Mouse (Mus musculus) liver (tissue): ENCODE results near the gene Qrich2.
"Not testable (repeated sequence)": the region's sequence is repeated elsewhere in the genome, so short reads cannot be mapped to it uniquely, and the experiment has no call there.

Experiments
- DNase-seq: peaks from one replicate; pipeline ENCODE4 v3.0.0-alpha.2; 2020; ENCODE audit warnings: mixed read lengths

Gene Qrich2

DNA sequence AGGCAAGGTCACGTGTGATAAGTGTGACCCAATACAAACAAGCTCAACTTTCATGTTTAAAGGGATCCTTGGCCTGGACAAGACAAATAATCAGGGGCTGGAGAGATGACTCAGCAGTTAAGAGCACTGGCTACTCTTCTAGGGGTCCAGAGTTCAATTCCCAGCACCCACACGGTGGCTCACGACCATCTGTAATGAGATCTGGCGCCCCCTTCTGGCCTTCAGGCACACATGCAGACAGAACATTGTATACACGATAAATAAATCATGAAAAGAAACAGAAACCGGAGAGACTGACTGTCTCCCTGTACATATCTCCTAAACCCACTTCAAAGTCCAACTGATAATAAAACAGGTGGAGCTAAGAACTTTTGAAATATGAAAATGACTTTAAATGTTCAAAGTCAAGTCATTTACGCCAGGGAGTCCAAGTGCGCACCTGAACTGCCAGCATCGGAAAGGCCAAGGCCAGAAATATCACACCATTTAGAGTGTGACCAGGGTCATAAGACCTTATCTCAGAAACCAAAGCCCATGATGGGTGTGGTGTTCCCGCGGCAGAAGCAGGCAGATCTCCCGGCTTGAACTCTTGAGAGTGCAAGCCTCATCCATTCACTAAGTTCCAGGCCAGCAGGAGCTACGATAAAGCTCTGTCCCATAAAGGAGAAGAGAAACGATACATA is 22.8 kb upstream of the Qrich2 start:
- DNase-seq = peak; percentile 23

- no peak for DNase-seq
Observed at GRCm38 (mm10) chr11:116488207-116488606, 22.2 kb upstream of the Qrich2 start.

GRCm38 (mm10) chr11:116484261-116484660 is 18.2 kb upstream of the Qrich2 start:
- no peak for DNase-seq

DNA sequence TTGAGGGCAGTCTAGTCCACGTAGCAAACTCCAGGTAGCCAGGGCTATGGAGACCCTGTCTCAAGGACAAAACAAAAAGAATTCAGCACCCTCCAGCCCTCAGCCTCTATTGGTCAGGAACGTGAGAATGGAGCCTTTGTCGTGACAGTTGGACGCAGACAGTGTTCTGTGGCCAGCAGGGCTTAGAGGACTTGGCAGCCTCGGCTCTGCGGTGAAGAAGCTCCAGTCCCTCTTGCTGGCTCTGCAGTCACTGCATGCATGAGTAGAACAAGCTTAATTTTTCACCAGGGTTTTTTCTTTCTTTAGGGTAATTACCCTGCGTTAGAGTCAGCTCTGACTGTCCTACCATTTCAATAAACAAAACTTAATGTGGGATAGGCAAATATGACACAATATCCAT is 15.7 kb upstream of the Qrich2 start:
- DNase-seq = no peak

GRCm38 (mm10) chr11:116480975-116481374 is 14.9 kb upstream of the Qrich2 start:
- DNase-seq = no peak

DNA sequence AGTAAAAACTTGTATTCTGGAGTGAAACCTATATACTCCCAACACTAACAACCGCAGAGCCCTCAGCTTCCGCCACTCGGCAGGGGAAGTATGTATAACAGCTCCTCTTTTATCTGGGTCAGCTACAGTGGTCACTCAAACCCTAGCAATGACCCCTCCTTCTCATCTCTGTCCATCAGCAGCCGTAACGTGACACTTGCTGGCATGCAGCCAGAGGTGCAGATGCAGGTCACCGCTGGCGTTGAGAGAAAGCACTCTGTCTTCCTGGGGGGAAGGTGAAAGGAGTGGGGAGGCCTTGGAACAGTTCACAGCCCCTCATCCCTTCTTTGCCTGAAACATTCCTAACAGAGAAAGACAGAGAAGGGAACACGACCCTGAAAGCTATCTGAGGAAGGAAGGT is 13.8 kb upstream of the Qrich2 start:
- peak; percentile 25 for DNase-seq

GRCm38 (mm10) chr11:116478978-116479377 is 12.9 kb upstream of the Qrich2 start:
- DNase-seq = no peak

DNA sequence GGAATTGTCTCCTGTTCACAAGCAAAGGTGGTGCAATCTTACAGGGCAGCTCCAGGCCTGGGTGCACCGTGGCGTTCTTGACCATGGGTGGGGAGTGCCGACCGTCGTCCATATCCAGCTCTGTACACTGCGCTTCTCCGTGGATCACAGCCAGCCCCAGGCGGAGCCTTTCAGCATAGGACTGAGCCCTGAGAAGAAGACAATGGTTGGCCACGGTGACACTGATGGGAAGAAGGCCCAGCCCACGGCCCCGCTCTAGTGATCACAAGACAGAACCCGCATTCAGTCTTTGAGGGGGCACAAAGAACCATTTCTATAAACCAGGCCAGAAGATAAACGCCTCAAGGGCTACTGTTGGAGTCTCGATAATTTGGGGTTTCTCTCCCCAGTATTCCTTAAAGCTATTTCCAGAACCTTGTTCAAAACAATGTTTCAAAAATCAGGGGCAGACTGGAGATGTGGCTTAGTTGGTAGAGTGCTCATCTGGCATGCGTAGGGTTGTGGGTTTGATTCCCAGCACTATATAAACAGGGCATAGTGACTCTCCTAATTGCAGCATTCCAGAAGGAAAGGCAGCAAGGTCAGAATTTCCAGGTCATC is 11.2 kb upstream of the Qrich2 start:
- no peak for DNase-seq

DNA sequence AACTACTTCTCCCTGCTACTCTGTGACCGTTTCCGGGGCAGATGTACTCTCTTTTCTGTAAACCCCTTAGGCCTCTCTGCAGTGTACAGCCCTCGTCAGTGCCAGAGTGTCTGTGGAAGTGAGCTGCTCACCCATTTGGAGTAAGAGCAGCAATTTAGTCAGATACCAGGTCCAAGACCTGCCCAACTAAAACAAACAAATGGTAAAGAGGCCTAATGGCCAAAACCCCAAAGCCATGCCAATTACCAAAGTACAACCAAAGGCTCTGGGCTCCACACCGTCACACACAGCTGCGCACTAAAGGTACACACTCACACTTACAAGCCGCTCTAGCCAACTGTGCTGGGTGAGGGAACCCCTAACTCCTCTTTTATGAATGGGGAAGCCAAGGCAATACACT is 10.7 kb upstream of the Qrich2 start:
- DNase-seq = no peak

DNA sequence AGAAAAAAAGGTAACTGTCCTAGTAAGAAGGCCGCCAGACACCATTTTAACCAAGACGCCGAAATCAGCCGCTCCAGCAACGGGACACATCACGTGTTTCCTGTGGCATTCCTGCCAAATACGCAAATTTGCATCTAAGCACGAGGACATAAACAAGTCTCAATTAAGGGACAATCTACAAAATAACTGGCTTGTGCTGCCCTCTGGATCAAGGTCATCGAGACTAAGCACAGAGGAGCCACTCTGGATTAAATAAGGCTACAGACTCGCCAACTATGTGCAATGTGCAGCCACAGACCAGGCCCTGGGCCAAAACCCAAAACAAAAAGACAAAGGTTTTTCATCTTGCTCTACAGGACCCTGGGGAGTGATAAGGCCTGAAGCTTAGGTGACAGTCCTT is 10.0 kb upstream of the Qrich2 start:
- no peak for DNase-seq

- DNase-seq = no peak
Observed at GRCm38 (mm10) chr11:116472275-116472674, 6.2 kb upstream of the Qrich2 start.

DNA sequence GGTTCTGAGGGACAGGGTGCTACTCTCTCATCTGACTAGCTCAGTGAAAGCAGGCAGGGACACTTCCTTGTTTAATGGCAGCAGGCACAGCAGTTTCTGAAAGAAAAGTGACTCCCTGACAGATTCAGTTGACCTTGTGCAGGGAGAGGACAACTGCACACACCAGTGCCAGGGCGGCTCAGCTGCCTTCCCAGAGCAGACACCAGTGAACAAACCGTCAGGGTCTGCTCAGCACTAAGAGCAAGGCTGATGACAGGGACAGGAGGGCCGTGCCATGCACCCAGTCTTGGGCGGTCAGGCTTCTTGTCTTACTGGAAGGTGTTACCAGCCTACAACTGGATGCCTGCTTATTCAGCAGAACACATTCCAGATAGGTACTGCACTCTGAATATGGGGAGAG is 4.9 kb upstream of the Qrich2 start:
- DNase-seq = no peak

- DNase-seq = no peak
Observed at GRCm38 (mm10) chr11:116470249-116470648, 4.2 kb upstream of the Qrich2 start.

- DNase-seq = not testable (repeated sequence)
Observed at GRCm38 (mm10) chr11:116468338-116468737, 2.3 kb upstream of the Qrich2 start.

GRCm38 (mm10) chr11:116463833-116464232 is 2.2 kb downstream of the Qrich2 start:
- DNase-seq = peak; percentile 89

GRCm38 (mm10) chr11:116463338-116463737 is 2.7 kb downstream of the Qrich2 start:
- DNase-seq = no peak

GRCm38 (mm10) chr11:116459786-116460185 is 6.3 kb downstream of the Qrich2 start:
- DNase-seq = no peak

- DNase-seq = no peak
Observed at GRCm38 (mm10) chr11:116456234-116456633, 9.8 kb downstream of the Qrich2 start.

DNA sequence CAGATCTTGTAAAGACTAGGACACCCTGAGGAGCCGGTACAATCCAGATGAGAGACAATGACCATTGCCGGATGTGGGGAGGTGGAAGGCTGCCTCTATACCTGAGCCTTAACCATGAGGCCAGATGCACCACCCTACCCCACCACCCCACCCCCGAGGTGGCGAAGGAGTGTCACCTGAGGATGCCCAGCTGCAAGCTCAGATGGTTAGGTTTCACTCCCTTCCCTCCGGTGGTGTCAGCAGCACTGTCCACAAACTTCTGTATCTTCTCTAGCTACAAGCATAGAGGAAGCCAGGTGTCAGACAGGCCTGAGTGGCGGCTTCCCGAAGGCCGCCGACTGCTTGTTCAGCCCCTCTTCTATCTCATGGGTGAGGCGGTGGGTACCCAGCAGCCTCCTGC is 12.2 kb downstream of the Qrich2 start:
- no peak for DNase-seq

GRCm38 (mm10) chr11:116449341-116449740 is 16.7 kb downstream of the Qrich2 start:
- DNase-seq = no peak

DNA sequence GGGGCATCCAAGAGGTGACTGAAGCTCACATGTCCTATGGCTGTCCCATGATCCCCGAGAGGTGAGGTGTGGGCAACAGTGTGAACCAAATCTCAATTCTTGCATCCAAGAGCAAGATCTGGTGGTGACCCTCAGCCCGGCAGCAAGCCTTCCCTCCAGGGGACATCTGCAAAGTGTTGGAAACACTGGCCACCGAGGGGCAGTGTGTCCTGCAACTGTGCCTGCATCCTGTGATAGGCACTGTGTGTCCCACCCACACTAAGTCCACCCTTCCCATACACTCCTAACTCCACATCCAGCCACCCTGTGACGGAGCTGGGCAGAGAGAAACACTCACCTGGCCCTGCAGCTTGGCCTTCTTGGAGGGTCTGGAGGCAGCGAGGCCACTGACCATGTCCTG is 18.2 kb downstream of the Qrich2 start:
- DNase-seq = no peak

GRCm38 (mm10) chr11:116446308-116446887 is 19.6 kb downstream of the Qrich2 start:
- DNase-seq = no peak

GRCm38 (mm10) chr11:116445596-116446307 is 20.3 kb downstream of the Qrich2 start:
- DNase-seq = peak; percentile 93

DNA sequence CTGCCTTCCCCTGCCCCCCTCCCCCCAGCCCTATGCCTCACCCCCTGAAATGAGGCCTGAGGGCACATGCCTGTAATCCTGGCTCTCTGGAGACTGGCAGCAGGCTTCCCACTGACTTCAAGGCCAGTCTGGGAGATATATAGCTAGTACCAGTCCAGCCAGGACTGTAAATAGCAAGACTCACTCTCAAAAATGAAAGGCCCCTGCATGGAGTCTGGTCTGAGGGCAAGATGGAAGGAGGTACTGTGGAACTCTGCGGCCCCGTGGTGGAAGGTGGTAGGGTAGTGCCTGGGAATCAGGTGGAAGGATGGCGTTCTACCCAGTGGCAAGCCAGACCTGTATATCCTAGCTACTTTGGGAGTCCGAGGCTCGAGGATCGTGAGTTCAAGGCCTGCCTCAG is 22.1 kb downstream of the Qrich2 start:
- DNase-seq = no peak
